Comparison of ENCODE assay signal across 8 mouse cellular contexts in genomic region chr7:127088901-127089845, GRCm38 (mm10). TPM values are rescaled to one million over a fixed set of nuclear protein-coding genes. Genes with fewer than 3 reads are reported as not detected.
DNase-seq lines count a peak whose midpoint lies in the region; ATAC-seq lines count a peak whose summit lies in the region.

No protein-coding gene starts in this region.

- DNase-seq in kidney, postnatal 25 days, result peak; percentile 33 to 63
- no peak for DNase-seq in kidney, postnatal 10 days
- no peak for DNase-seq in forebrain, embryonic 14.5 days (ENCODE audit: low spot score)
- DNase-seq in limb, embryonic 11.5 days (ENCODE audit: low spot score), result no peak
- peak; percentile 63 to 66 for DNase-seq in thymus, postnatal 36 days
- no peak for DNase-seq in ovary, postnatal 14 days (ENCODE audit: low spot score)
- DNase-seq in left cerebral cortex, postnatal 36 days (ENCODE audit: low spot score in 2 of 2), result no peak

- intact Hi-C loops in left cerebral cortex, postnatal 36 days (cut with DNase I), result no loop called here

- 20% methylated on average over 27 of the region's 27 CpGs for WGBS in forebrain, embryonic 14.5 days
- WGBS in limb, embryonic 11.5 days, result 26% methylated on average over 27 of the region's 27 CpGs
- WGBS in midbrain, embryonic 16.5 days, result 20% methylated on average over 27 of the region's 27 CpGs

- H3K9me3 ChIP-seq in forebrain, embryonic 14.5 days (replicated peaks; ENCODE audit: control insufficient read depth, low read length), result no peaks in the 10 kb centered on the region
- no peaks in the 10 kb centered on the region for H3K9me3 ChIP-seq in limb, embryonic 11.5 days (ENCODE audit: control insufficient read depth, low read length)
- H3K9me3 ChIP-seq in midbrain, embryonic 16.5 days (replicated peaks; ENCODE audit: control insufficient read depth, low read length, poor library complexity, severe bottlenecking), result no peaks in the 10 kb centered on the region

- peak overlapping the region; percentile 36 for H3K4me2 ChIP-seq in forebrain, embryonic 14.5 days (ENCODE audit: low read length)
- H3K4me2 ChIP-seq in limb, embryonic 11.5 days (ENCODE audit: low read depth, severe bottlenecking), result peak overlapping the region; percentile 27; the same call in 1 of the 2 replicates
- peak overlapping the region; percentile 50 for H3K4me2 ChIP-seq in midbrain, embryonic 16.5 days (ENCODE audit: low read length)

- no peak overlapping the region for H3K27ac ChIP-seq in forebrain, embryonic 14.5 days (ENCODE audit: low read depth, low read length)
- no peak overlapping the region for H3K27ac ChIP-seq in limb, embryonic 11.5 days (replicated peaks; ENCODE audit: low read depth, low read length)
- H3K27ac ChIP-seq in midbrain, embryonic 16.5 days (ENCODE audit: low read length), result no peak overlapping the region

- no peak for ATAC-seq in forebrain, embryonic 14.5 days
- ATAC-seq in limb, embryonic 11.5 days (ENCODE audit: insufficient number of reproducible peaks, low FRiP score, low TSS enrichment, low read depth), result no peak
- no peak for ATAC-seq in midbrain, embryonic 16.5 days

- no peaks in the 10 kb centered on the region for H3K27me3 ChIP-seq in forebrain, embryonic 14.5 days (replicated peaks; ENCODE audit: control insufficient read depth, insufficient read depth, low read length)
- H3K27me3 ChIP-seq in limb, embryonic 11.5 days (ENCODE audit: control insufficient read depth, insufficient read depth, low read length), result no peaks in the 10 kb centered on the region
- no peaks in the 10 kb centered on the region for H3K27me3 ChIP-seq in midbrain, embryonic 16.5 days (ENCODE audit: control insufficient read depth, insufficient read depth, low read depth, low read length)

- no peak overlapping the region for H3K4me3 ChIP-seq in forebrain, embryonic 14.5 days (ENCODE audit: low read depth, low read length)
- H3K4me3 ChIP-seq in limb, embryonic 11.5 days (ENCODE audit: low read depth, low read length), result no peak overlapping the region
- H3K4me3 ChIP-seq in midbrain, embryonic 16.5 days (ENCODE audit: low read depth, low read length), result peak overlapping the region; percentile 7; the same call in 1 of the 2 replicates

- no peaks in the 10 kb centered on the region for H3K4me1 ChIP-seq in forebrain, embryonic 14.5 days (ENCODE audit: control insufficient read depth, insufficient read depth, low read length)
- H3K4me1 ChIP-seq in limb, embryonic 11.5 days (ENCODE audit: control insufficient read depth, insufficient read depth, low read length), result peaks cover 6% of the 10 kb centered on the region
- no peaks in the 10 kb centered on the region for H3K4me1 ChIP-seq in midbrain, embryonic 16.5 days (ENCODE audit: control insufficient read depth, insufficient read depth, low read length)

- H3K9ac ChIP-seq in forebrain, embryonic 14.5 days (ENCODE audit: low read length), result no peak overlapping the region
- no peak overlapping the region for H3K9ac ChIP-seq in limb, embryonic 11.5 days (ENCODE audit: low read length)
- peak overlapping the region; percentile 36; the same call in 1 of the 2 replicates for H3K9ac ChIP-seq in midbrain, embryonic 16.5 days (ENCODE audit: low read depth, low read length)

- H3K36me3 ChIP-seq in forebrain, embryonic 14.5 days (ENCODE audit: control insufficient read depth, insufficient read depth, low read length), result no peaks in the 10 kb centered on the region
- H3K36me3 ChIP-seq in limb, embryonic 11.5 days (ENCODE audit: control insufficient read depth, insufficient read depth, low read length), result no peaks in the 10 kb centered on the region
- H3K36me3 ChIP-seq in midbrain, embryonic 16.5 days (ENCODE audit: control insufficient read depth, insufficient read depth, low read length), result no peaks in the 10 kb centered on the region

RNA-seq across cellular contexts. Expression of gene AI467606, which starts 2.0 kb away (rescaled TPM):
- 1.5 and 2.2 TPM in 2 replicates for polyA plus RNA-seq in forebrain, embryonic 14.5 days (2014; fragmentation: Nextera tagmentation; extraction: Ambion mirVana)
- 1.7 TPM in 2 replicates for polyA plus RNA-seq in limb, embryonic 11.5 days (2014; fragmentation: Nextera tagmentation; extraction: Ambion mirVana)
- polyA plus RNA-seq in midbrain, embryonic 16.5 days (2015; fragmentation: Nextera tagmentation; extraction: Ambion mirVana), result 1.7 and 2.5 TPM in 2 replicates
- 1 to 10 TPM; 1.1 to 1.3 TPM for total RNA-seq in left cerebral cortex, postnatal 36 days (2021)

RNA-seq across cellular contexts. Expression of gene Zg16, which starts 2.0 kb away (rescaled TPM):
- not detected in 2 replicates for polyA plus RNA-seq in forebrain, embryonic 14.5 days (2014; fragmentation: Nextera tagmentation; extraction: Ambion mirVana)
- not detected in 2 replicates for polyA plus RNA-seq in limb, embryonic 11.5 days (2014; fragmentation: Nextera tagmentation; extraction: Ambion mirVana)
- polyA plus RNA-seq in midbrain, embryonic 16.5 days (2015; fragmentation: Nextera tagmentation; extraction: Ambion mirVana), result not detected in 2 replicates
- not detected for total RNA-seq in left cerebral cortex, postnatal 36 days (2021)

RNA-seq across cellular contexts. Expression of gene Qprt, which starts 32.9 kb away (rescaled TPM):
- 0.66 and 0.91 TPM in 2 replicates for polyA plus RNA-seq in forebrain, embryonic 14.5 days (2014; fragmentation: Nextera tagmentation; extraction: Ambion mirVana)
- polyA plus RNA-seq in limb, embryonic 11.5 days (2014; fragmentation: Nextera tagmentation; extraction: Ambion mirVana), result 1.3 and 1.6 TPM in 2 replicates
- polyA plus RNA-seq in midbrain, embryonic 16.5 days (2015; fragmentation: Nextera tagmentation; extraction: Ambion mirVana), result 0.68 and 0.77 TPM in 2 replicates
- total RNA-seq in left cerebral cortex, postnatal 36 days (2021), result under 1 TPM in 1 of 2 experiments, not detected in 1; 0.63 TPM

RNA-seq across cellular contexts. Expression of gene Kif22, which starts 46.9 kb away (rescaled TPM):
- 75.9 and 91.8 TPM in 2 replicates for polyA plus RNA-seq in forebrain, embryonic 14.5 days (2014; fragmentation: Nextera tagmentation; extraction: Ambion mirVana)
- polyA plus RNA-seq in limb, embryonic 11.5 days (2014; fragmentation: Nextera tagmentation; extraction: Ambion mirVana), result 196 and 199 TPM in 2 replicates
- polyA plus RNA-seq in midbrain, embryonic 16.5 days (2015; fragmentation: Nextera tagmentation; extraction: Ambion mirVana), result 16.6 and 17.6 TPM in 2 replicates
- total RNA-seq in left cerebral cortex, postnatal 36 days (2021), result 1 to 10 TPM; 5.3 to 8.2 TPM

RNA-seq across cellular contexts. Expression of gene Spn, which starts 48.5 kb away (rescaled TPM):
- not detected in 2 replicates for polyA plus RNA-seq in forebrain, embryonic 14.5 days (2014; fragmentation: Nextera tagmentation; extraction: Ambion mirVana)
- 0.05 and 0.20 TPM in 2 replicates for polyA plus RNA-seq in limb, embryonic 11.5 days (2014; fragmentation: Nextera tagmentation; extraction: Ambion mirVana)
- polyA plus RNA-seq in midbrain, embryonic 16.5 days (2015; fragmentation: Nextera tagmentation; extraction: Ambion mirVana), result 0.05 TPM in 1 of 2 replicates, not detected in the other
- under 1 TPM; 0.12 to 0.25 TPM for total RNA-seq in left cerebral cortex, postnatal 36 days (2021)

Comparison
In these comparisons a context has a peak if more than half of its experiments do, and no peak if none do; other contexts are left out.
1. DNase-seq: peak in kidney, postnatal 25 days (2 of 2) and thymus, postnatal 36 days (2 of 2); none in kidney, postnatal 10 days (single experiment), forebrain, embryonic 14.5 days (single experiment), limb, embryonic 11.5 days (single experiment), ovary, postnatal 14 days (single experiment) and left cerebral cortex, postnatal 36 days (0 of 2).
2. Peak in every context shown above with its lines, with median percentiles within 50 percentile points of each other: H3K4me2 ChIP-seq.